Mouse (Mus musculus): ENCODE results near the gene Apba2. TPM values are rescaled to one million over a fixed set of nuclear protein-coding genes. Genes with fewer than 3 reads are reported as not detected.

The Apba2 gene
- polyA plus RNA-seq, 1 experiment: 0.48 TPM

DNA sequence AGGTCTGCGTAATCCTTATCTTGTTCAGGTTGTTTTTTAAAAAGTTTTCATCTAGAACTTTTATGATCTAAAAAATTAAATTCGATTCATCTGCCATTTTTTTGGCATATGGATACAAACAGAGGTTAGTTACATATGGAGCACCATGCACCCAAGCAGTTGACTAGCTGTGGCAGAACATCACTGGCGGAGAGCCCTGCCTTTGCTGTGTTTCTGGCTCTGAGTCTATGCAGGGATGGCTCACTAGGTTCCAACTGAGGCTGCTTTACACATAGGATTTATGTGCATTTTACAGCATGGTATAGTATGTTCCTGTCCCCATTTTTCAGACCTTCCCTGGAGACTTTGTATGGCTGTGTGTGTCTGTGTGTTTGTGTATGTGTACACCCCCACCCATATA lies 221.8 kb downstream of the Apba2 start:
- Histone ChIP-seq H3K4me3 (ENCODE audit: insufficient read depth, low read depth, low read length) (no peak overlapping the region), H3K4me1 (ENCODE audit: control insufficient read depth, insufficient read depth, low read length) (no peaks in the 10 kb centered on the region), H3K27ac (ENCODE audit: insufficient read depth, low read depth, low read length) (no peak overlapping the region), H3K36me3 (ENCODE audit: control insufficient read depth, insufficient read depth, low read length) (no peaks in the 10 kb centered on the region), H3K27me3 (replicated peaks; ENCODE audit: control insufficient read depth, insufficient read depth, low read length) (no peaks in the 10 kb centered on the region)
- TF ChIP-seq POLR2A (IDR thresholded peaks at IDR 0.05; ENCODE audit: low read depth, low read length) (no peak), CTCF (conservative IDR thresholded peaks at IDR 0.05; ENCODE audit: insufficient read depth, insufficient read length, low read depth, low read length) (no peak)
- 80% methylated on average over 3 of the region's 3 CpGs for WGBS
- DNase-seq: no peak

DNA sequence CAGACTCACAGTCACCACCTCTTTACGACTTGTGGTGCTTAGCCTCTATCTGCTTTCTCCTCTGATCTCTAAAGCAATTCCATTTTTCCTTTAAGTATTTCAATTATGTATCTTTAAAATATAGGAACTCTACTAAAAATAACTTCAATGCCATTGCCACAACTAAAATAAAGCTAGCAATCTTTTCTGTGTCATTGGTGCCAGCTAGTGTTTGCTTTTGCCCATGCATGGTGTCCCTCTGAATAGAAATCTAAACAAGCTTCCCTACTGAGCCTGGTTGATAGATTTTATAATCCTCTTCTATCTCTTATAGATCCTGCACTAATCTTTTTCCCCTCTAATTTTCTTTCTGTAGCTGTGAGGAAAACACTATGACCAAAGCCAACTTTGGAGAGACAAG lies 222.9 kb downstream of the Apba2 start:
- H3K4me3 ChIP-seq (ENCODE audit: insufficient read depth, low read depth, low read length): no peak overlapping the region
- no peaks in the 10 kb centered on the region for H3K27me3 ChIP-seq (replicated peaks; ENCODE audit: control insufficient read depth, insufficient read depth, low read length)
- TF ChIP-seq POLR2A (IDR thresholded peaks at IDR 0.05; ENCODE audit: low read depth, low read length) (no peak), CTCF (conservative IDR thresholded peaks at IDR 0.05; ENCODE audit: insufficient read depth, insufficient read length, low read depth, low read length) (no peak)
- H3K4me1 ChIP-seq (ENCODE audit: control insufficient read depth, insufficient read depth, low read length): no peaks in the 10 kb centered on the region
- DNase-seq: no peak
- no peaks in the 10 kb centered on the region for H3K36me3 ChIP-seq (ENCODE audit: control insufficient read depth, insufficient read depth, low read length)
- 86% methylated on average over 1 of the region's 1 CpGs for WGBS
- no peak overlapping the region for H3K27ac ChIP-seq (ENCODE audit: insufficient read depth, low read depth, low read length)

DNA sequence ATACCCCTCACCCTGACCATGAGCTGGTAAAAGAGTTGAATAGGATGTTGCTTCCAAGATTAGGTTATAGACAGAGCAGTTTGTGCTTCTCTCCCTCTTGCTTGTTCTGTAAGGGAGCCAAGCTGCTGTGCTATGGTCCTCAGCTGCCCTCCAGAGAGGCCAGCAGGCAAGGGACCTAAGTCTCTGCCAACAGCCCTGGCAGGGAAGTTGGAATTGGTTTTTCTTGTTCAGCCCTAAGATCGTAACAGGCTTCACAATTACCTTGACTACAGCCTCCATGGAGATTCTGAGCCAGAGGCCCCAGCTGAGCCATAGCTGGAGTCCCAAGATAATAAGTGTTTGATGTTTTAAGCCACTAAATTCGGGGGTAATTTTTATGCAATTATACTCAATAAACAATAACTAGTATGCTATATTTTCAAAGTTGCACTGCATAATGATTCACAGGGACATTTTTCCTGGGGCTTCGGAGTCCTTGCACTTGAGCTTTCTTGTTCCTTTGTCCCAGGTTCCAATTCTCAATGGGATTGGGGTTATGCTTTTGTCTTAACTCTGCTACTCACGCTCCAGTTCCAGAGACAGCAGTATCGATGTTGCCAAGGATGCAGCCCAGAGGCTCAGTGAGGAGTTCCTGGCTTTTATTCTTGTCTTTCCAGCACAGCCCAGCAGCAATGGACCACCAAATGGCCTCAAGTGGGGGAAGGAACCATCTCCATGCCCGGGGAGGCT lies 224.6 kb downstream of the Apba2 start:
- no peak overlapping the region for H3K27ac ChIP-seq (ENCODE audit: insufficient read depth, low read depth, low read length)

DNA sequence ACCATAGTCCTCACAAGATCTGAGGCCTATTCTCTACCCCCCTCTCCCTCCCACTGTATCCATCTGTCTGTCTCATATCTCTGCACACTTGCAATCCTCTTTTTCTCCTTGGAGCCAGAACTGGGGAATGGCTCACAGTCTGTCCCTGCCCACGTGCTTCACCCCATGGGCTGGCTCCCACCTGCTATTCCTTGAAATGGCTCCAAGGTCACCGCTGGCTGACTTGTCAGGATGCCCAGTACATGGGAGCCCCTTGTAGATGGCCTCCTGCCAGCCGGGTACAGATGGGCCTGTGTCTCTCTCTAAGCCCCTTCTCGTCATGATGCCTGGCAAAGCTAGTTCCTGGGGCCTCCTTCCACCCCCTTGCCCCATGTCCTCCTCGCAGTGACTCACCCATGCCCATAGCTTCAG lies 226.7 kb downstream of the Apba2 start:
- no peak overlapping the region for H3K4me3 ChIP-seq (ENCODE audit: insufficient read depth, low read depth, low read length)
- H3K27me3 ChIP-seq (replicated peaks; ENCODE audit: control insufficient read depth, insufficient read depth, low read length): no peaks in the 10 kb centered on the region
- no peak for DNase-seq
- H3K27ac ChIP-seq (ENCODE audit: insufficient read depth, low read depth, low read length): no peak overlapping the region
- 80% methylated on average over 5 of the region's 5 CpGs for WGBS
- H3K36me3 ChIP-seq (ENCODE audit: control insufficient read depth, insufficient read depth, low read length): no peaks in the 10 kb centered on the region
- H3K4me1 ChIP-seq (ENCODE audit: control insufficient read depth, insufficient read depth, low read length): no peaks in the 10 kb centered on the region
- TF ChIP-seq CTCF (conservative IDR thresholded peaks at IDR 0.05; ENCODE audit: insufficient read depth, insufficient read length, low read depth, low read length): no peak
- no peak for TF ChIP-seq POLR2A (IDR thresholded peaks at IDR 0.05; ENCODE audit: low read depth, low read length)

More for the DNA sequence above, 224.6 kb downstream of the Apba2 start:
- no peak for TF ChIP-seq POLR2A (IDR thresholded peaks at IDR 0.05; ENCODE audit: low read depth, low read length)
- TF ChIP-seq CTCF (conservative IDR thresholded peaks at IDR 0.05; ENCODE audit: insufficient read depth, insufficient read length, low read depth, low read length): no peak
- WGBS: 80% methylated on average over 6 of the region's 6 CpGs
- no peak for DNase-seq
- Histone ChIP-seq H3K4me3 (ENCODE audit: insufficient read depth, low read depth, low read length) (no peak overlapping the region), H3K4me1 (ENCODE audit: control insufficient read depth, insufficient read depth, low read length) (no peaks in the 10 kb centered on the region), H3K27me3 (replicated peaks; ENCODE audit: control insufficient read depth, insufficient read depth, low read length) (no peaks in the 10 kb centered on the region), H3K36me3 (ENCODE audit: control insufficient read depth, insufficient read depth, low read length) (no peaks in the 10 kb centered on the region)

DNA sequence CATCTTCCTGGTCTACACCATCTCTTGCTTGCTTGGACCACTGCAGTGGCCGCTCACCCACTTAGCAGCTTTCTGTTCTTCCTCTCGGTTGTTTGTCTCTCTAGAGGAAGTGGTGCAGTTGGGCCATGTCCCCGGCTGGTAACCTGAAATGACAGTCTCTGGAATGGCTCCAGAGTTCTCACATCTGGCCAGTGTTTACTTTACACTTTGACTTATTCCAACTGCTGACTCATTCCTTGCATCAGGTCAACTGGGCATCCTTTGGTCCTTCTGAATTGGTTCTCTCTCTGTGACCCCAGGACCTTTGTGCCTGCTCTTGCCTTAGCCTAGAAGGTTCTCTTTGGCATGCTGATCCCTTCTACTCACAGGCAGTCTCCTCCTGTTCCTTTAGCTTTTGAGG lies 227.3 kb downstream of the Apba2 start:
- Histone ChIP-seq H3K27ac (ENCODE audit: insufficient read depth, low read depth, low read length) (no peak overlapping the region), H3K36me3 (ENCODE audit: control insufficient read depth, insufficient read depth, low read length) (no peaks in the 10 kb centered on the region), H3K4me3 (ENCODE audit: insufficient read depth, low read depth, low read length) (no peak overlapping the region), H3K4me1 (ENCODE audit: control insufficient read depth, insufficient read depth, low read length) (no peaks in the 10 kb centered on the region), H3K27me3 (replicated peaks; ENCODE audit: control insufficient read depth, insufficient read depth, low read length) (no peaks in the 10 kb centered on the region)
- TF ChIP-seq CTCF (conservative IDR thresholded peaks at IDR 0.05; ENCODE audit: insufficient read depth, insufficient read length, low read depth, low read length) (no peak), POLR2A (IDR thresholded peaks at IDR 0.05; ENCODE audit: low read depth, low read length) (no peak)
- 69% methylated on average over 3 of the region's 3 CpGs for WGBS
- DNase-seq: no peak

DNA sequence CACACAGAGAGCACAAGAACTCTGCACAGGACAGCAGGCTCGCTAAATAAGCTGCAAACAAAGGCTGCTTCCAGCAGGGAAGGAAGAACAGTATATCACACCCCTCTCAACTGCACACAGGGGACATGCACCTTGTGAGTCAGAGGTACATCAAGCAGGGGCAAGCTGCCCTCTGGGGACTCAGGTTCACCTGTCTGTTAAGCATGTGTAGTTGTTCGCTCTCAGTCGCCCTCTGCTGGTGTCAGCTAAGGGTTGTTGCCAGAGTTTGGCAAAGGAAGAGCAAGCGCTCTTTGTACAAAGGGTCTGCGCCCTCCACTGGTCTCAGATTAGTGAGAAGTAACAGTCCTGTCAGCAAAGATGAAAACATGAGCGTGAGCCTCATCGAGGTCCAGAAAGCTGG lies 228.3 kb downstream of the Apba2 start:
- Histone ChIP-seq H3K27me3 (replicated peaks; ENCODE audit: control insufficient read depth, insufficient read depth, low read length) (no peaks in the 10 kb centered on the region), H3K4me1 (ENCODE audit: control insufficient read depth, insufficient read depth, low read length) (no peaks in the 10 kb centered on the region), H3K27ac (ENCODE audit: insufficient read depth, low read depth, low read length) (no peak overlapping the region), H3K4me3 (ENCODE audit: insufficient read depth, low read depth, low read length) (no peak overlapping the region), H3K36me3 (ENCODE audit: control insufficient read depth, insufficient read depth, low read length) (no peaks in the 10 kb centered on the region)
- DNase-seq: peak; percentile 57
- 30% methylated on average over 7 of the region's 7 CpGs for WGBS
- TF ChIP-seq CTCF (conservative IDR thresholded peaks at IDR 0.05; ENCODE audit: insufficient read depth, insufficient read length, low read depth, low read length) (peak; percentile 72), POLR2A (IDR thresholded peaks at IDR 0.05; ENCODE audit: low read depth, low read length) (no peak)

DNA sequence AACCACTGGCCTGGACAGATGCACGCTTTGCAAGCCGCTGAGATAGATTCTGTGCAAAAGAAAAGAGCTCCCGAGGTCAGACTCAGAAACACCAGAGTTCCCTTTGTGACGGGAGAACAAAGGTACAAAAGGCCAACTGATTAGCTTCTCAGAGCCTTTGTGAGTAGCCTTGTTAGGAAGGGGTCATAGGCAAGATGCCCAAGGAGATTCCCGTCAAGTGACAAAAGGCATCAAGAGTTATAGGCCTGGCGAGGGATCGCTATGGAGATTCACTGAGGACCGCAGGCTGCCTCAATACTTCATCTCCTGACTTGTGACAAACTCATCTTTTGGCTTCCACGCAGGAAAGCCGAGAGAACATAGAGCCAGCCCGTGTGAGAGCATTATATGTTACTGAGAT lies 237.6 kb downstream of the Apba2 start:
- Histone ChIP-seq H3K4me1 (ENCODE audit: control insufficient read depth, insufficient read depth, low read length) (no peaks in the 10 kb centered on the region), H3K27ac (ENCODE audit: insufficient read depth, low read depth, low read length) (no peak overlapping the region), H3K4me3 (ENCODE audit: insufficient read depth, low read depth, low read length) (no peak overlapping the region), H3K36me3 (ENCODE audit: control insufficient read depth, insufficient read depth, low read length) (no peaks in the 10 kb centered on the region), H3K27me3 (replicated peaks; ENCODE audit: control insufficient read depth, insufficient read depth, low read length) (no peaks in the 10 kb centered on the region)
- TF ChIP-seq POLR2A (IDR thresholded peaks at IDR 0.05; ENCODE audit: low read depth, low read length) (no peak), CTCF (conservative IDR thresholded peaks at IDR 0.05; ENCODE audit: insufficient read depth, insufficient read length, low read depth, low read length) (no peak)
- WGBS: 72% methylated on average over 11 of the region's 11 CpGs
- DNase-seq: no peak

All from kidney, adult 2 months (tissue).